Mouse (Mus musculus): ENCODE measurements at regions not wholly inside any gene's neighbourhood (a gene's known extent, or its start where the extent isn't known, plus 50 kb on each side); places are given as distances from the start of the nearest gene placed in this dataset.

- H3K27ac ChIP-seq (ENCODE audit: control insufficient read depth, low read depth, low read length) = no peak overlapping the region
- TF ChIP-seq ETS1 (IDR thresholded peaks at IDR 0.05; ENCODE audit: low read depth, low read length) (no peak), ZC3H11A (IDR thresholded peaks at IDR 0.05; ENCODE audit: low read depth, low read length) (no peak), USF1 (IDR thresholded peaks at IDR 0.05; ENCODE audit: low read depth, low read length) (no peak), MEF2A (IDR thresholded peaks at IDR 0.05; ENCODE audit: extremely low read depth, insufficient replicate concordance, low read depth, low read length, poor library complexity, severe bottlenecking) (no peak), BHLHE40 (IDR thresholded peaks at IDR 0.05; ENCODE audit: borderline replicate concordance, low read depth, low read length) (no peak), ZMIZ1 (IDR thresholded peaks at IDR 0.05; ENCODE audit: low read depth, low read length) (no peak), MYB (IDR thresholded peaks at IDR 0.05; ENCODE audit: low read depth, low read length) (no peak), E2F4 (IDR thresholded peaks at IDR 0.05; ENCODE audit: borderline replicate concordance, low read depth, low read length) (no peak), CHD2 (IDR thresholded peaks at IDR 0.05; ENCODE audit: low read length) (no peak), CTCF (IDR thresholded peaks at IDR 0.05 in 2 of 3, conservative IDR thresholded peaks at IDR 0.05 in 1 of 3; ENCODE audit: control insufficient read depth in 1 of 3, insufficient read depth in 1 of 3, low read depth in 2 of 3, low read length in 3 of 3, poor library complexity in 1 of 3, severe bottlenecking in 1 of 3) (no peak), ZKSCAN1 (IDR thresholded peaks at IDR 0.05; ENCODE audit: low read depth, low read length) (no peak), NELFE (IDR thresholded peaks at IDR 0.05; ENCODE audit: low read depth, low read length) (no peak), GATA1 (IDR thresholded peaks at IDR 0.05; ENCODE audit: low read depth, low read length) (no peak)
- no peak overlapping the region for H3K9ac ChIP-seq (ENCODE audit: control insufficient read depth, low read depth, low read length, poor library complexity, severe bottlenecking)
- H3K79me2 ChIP-seq (ENCODE audit: control insufficient read depth, insufficient read depth, low read length, poor library complexity) = no peaks in the 10 kb centered on the region
- H3K9me3 ChIP-seq (replicated peaks; ENCODE audit: insufficient read depth, low read length) = no peaks in the 10 kb centered on the region
- DNase-seq (ENCODE audit: low read depth, low spot score) = no peak
- no peaks in the 10 kb centered on the region for H3K36me3 ChIP-seq (ENCODE audit: control insufficient read depth in 1 of 2, insufficient read depth in 2 of 2, low read length in 2 of 2)
- H3K4me3 ChIP-seq (ENCODE audit: control insufficient read depth in 1 of 2, insufficient read depth in 1 of 2, low read depth in 2 of 2, low read length in 2 of 2) = no peak overlapping the region
- H3K4me1 ChIP-seq (ENCODE audit: control insufficient read depth in 1 of 2, insufficient read depth in 2 of 2, low read length in 2 of 2) = no peaks in the 10 kb centered on the region
- H3K27me3 ChIP-seq (ENCODE audit: control insufficient read depth in 1 of 2, insufficient read depth in 2 of 2, low read length in 2 of 2) = no peaks in the 10 kb centered on the region
These were observed 185.7 kb downstream of the Lmo4 start for GRCm38 (mm10) chr3:144019293-144019692.

- Histone ChIP-seq H3K27me3 (ENCODE audit: control insufficient read depth in 1 of 2, insufficient read depth in 2 of 2, low read length in 2 of 2) (no peaks in the 10 kb centered on the region), H3K9ac (ENCODE audit: control insufficient read depth, low read depth, low read length, poor library complexity, severe bottlenecking) (no peak overlapping the region), H3K4me1 (ENCODE audit: control insufficient read depth in 1 of 2, insufficient read depth in 2 of 2, low read length in 2 of 2) (no peaks in the 10 kb centered on the region), H3K27ac (ENCODE audit: control insufficient read depth, low read depth, low read length) (no peak overlapping the region), H3K4me3 (ENCODE audit: control insufficient read depth in 1 of 2, insufficient read depth in 1 of 2, low read depth in 2 of 2, low read length in 2 of 2) (no peak overlapping the region), H3K36me3 (ENCODE audit: control insufficient read depth in 1 of 2, insufficient read depth in 2 of 2, low read length in 2 of 2) (no peaks in the 10 kb centered on the region), H3K9me3 (replicated peaks; ENCODE audit: insufficient read depth, low read length) (no peaks in the 10 kb centered on the region), H3K79me2 (ENCODE audit: control insufficient read depth, insufficient read depth, low read length, poor library complexity) (no peaks in the 10 kb centered on the region)
- DNase-seq (ENCODE audit: low read depth, low spot score) = no peak
- TF ChIP-seq ELF1 (IDR thresholded peaks at IDR 0.05; ENCODE audit: low read depth, low read length) = no peak
- TF ChIP-seq EP300 (IDR thresholded peaks at IDR 0.05; ENCODE audit: low read depth in 1 of 2, low read length in 2 of 2) = no peak
- no peak for TF ChIP-seq CHD1 (IDR thresholded peaks at IDR 0.05; ENCODE audit: low read depth, low read length)
- TF ChIP-seq GABPA (IDR thresholded peaks at IDR 0.05; ENCODE audit: low read depth, low read length) = no peak
- TF ChIP-seq UBTF (IDR thresholded peaks at IDR 0.05; ENCODE audit: borderline replicate concordance, insufficient read depth, low read depth, low read length) = no peak
- no peak for TF ChIP-seq MYC (IDR thresholded peaks at IDR 0.05; ENCODE audit: low read depth, low read length)
- no peak for TF ChIP-seq MAFK (IDR thresholded peaks at IDR 0.05; ENCODE audit: borderline replicate concordance, low read depth, low read length)
- no peak for TF ChIP-seq ZKSCAN1 (IDR thresholded peaks at IDR 0.05; ENCODE audit: low read depth, low read length)
- no peak for TF ChIP-seq USF2 (IDR thresholded peaks at IDR 0.05; ENCODE audit: borderline replicate concordance in 1 of 2, insufficient read depth in 1 of 2, low read depth in 1 of 2, low read length in 2 of 2)
- no peak for TF ChIP-seq SMC3 (IDR thresholded peaks at IDR 0.05; ENCODE audit: low read depth, low read length)
- no peak for TF ChIP-seq MYB (IDR thresholded peaks at IDR 0.05; ENCODE audit: low read depth, low read length)
- no peak for TF ChIP-seq POLR2A (IDR thresholded peaks at IDR 0.05; ENCODE audit: control insufficient read depth in 1 of 2, insufficient read depth in 1 of 2, low read depth in 1 of 2, low read length in 2 of 2, poor library complexity in 1 of 2)
- no peak for TF ChIP-seq CHD2 (IDR thresholded peaks at IDR 0.05; ENCODE audit: low read length)
These were observed 186.5 kb downstream of the Lmo4 start for GRCm38 (mm10) chr3:144018559-144018958.
